In the genomic region with DNA sequence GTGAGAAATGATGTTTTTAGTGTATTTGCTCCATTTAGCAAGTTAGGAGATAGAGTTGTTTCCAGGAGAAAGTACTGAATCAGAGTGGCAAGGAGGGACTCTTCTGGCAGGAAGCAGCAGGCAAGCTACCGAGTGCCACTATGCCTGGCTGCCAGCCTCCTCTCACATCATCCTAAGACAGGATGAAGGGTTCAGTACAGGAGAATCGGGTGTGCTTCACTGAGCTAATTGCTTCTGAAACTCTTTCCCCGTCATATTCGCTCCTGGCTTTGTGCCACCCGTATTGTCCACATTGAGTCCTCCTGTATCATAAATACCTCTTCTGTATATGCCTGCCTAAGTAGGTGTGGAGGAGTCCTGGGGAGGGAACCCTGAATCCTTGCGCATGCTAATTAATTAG, we compare ENCODE assay signal across 25 mouse cellular contexts.
DNase-seq lines count a peak whose midpoint lies in the region; ATAC-seq and TF ChIP-seq lines count a peak whose summit lies in the region.
"Had no signal": no experiment of that assay in that cellular context is flagged by ENCODE, and none has a peak within 500 bp of the region (broad histone marks: within the 10 kb centered on the region; RNA-seq: fewer than 3 reads in every experiment).

No protein-coding gene starts in this region.

- peak; percentile 51 for DNase-seq in hindbrain, postnatal 0 days (ENCODE audit: low spot score)
- no peak for DNase-seq in hindbrain, embryonic 10.5 days (ENCODE audit: low spot score)
- peak; percentile 50 for DNase-seq in midbrain, postnatal 0 days (ENCODE audit: low spot score)
- DNase-seq in midbrain, embryonic 14.5 days = no peak
- no peak for DNase-seq in heart, adult 18-20 months
- DNase-seq: adrenal gland, adult 8-10 months; cerebellum, adult 11-12 months; cerebellum, adult 9-11 months; gastrocnemius, postnatal 25 days; heart, adult 11 months; liver, postnatal 0 days; lung, postnatal 36 days; right cerebral cortex, adult 18-20 months; spleen, adult 18-20 months; thymus, postnatal 14 days had no signal

- no peaks in the 10 kb centered on the region for H3K4me1 ChIP-seq in hindbrain, postnatal 0 days (ENCODE audit: insufficient read depth, low read length)
- peaks cover 3% of the 10 kb centered on the region; the same call in 1 of the 2 replicates for H3K4me1 ChIP-seq in hindbrain, embryonic 10.5 days (replicated peaks)
- H3K4me1 ChIP-seq in midbrain, postnatal 0 days (ENCODE audit: insufficient read depth, low read length) = no peaks in the 10 kb centered on the region
- H3K4me1 ChIP-seq in midbrain, embryonic 14.5 days (ENCODE audit: control insufficient read depth, insufficient read depth, low read length) = peaks cover 3% of the 10 kb centered on the region; the same call in 1 of the 2 replicates
- peaks cover 17% of the 10 kb centered on the region for H3K4me1 ChIP-seq in forebrain, embryonic 16.5 days (replicated peaks; ENCODE audit: control insufficient read depth, insufficient read depth, low read length)
- H3K4me1 ChIP-seq: embryonic facial prominence, embryonic 13.5 days; liver, embryonic 12.5 days had no signal

- 48% methylated on average over 6 of the region's 6 CpGs for WGBS in hindbrain, postnatal 0 days
- WGBS in hindbrain, embryonic 10.5 days = 87% methylated on average over 6 of the region's 6 CpGs
- 65% methylated on average over 6 of the region's 6 CpGs for WGBS in midbrain, postnatal 0 days
- 69% methylated on average over 6 of the region's 6 CpGs for WGBS in midbrain, embryonic 14.5 days
- 25% methylated on average over 6 of the region's 6 CpGs for WGBS in forebrain, embryonic 16.5 days

- no peaks in the 10 kb centered on the region for H3K27me3 ChIP-seq in hindbrain, postnatal 0 days (ENCODE audit: insufficient read depth, low read length)
- no peaks in the 10 kb centered on the region; the same call in 1 of the 2 replicates for H3K27me3 ChIP-seq in hindbrain, embryonic 10.5 days (ENCODE audit: insufficient read depth, poor library complexity, severe bottlenecking)
- no peaks in the 10 kb centered on the region for H3K27me3 ChIP-seq in midbrain, postnatal 0 days (ENCODE audit: insufficient read depth, low read length)
- H3K27me3 ChIP-seq in midbrain, embryonic 14.5 days (ENCODE audit: control insufficient read depth, insufficient read depth, low read length) = no peaks in the 10 kb centered on the region
- no peaks in the 10 kb centered on the region for H3K27me3 ChIP-seq in forebrain, embryonic 16.5 days (replicated peaks; ENCODE audit: control insufficient read depth, insufficient read depth, low read length)
- H3K27me3 ChIP-seq: CH12.LX; embryonic facial prominence, embryonic 13.5 days; heart, embryonic 12.5 days; hindbrain, embryonic 15.5 days; liver, embryonic 12.5 days; neural tube, embryonic 15.5 days had no signal

- H3K4me3 ChIP-seq in hindbrain, postnatal 0 days (ENCODE audit: low read length) = no peak overlapping the region
- no peak overlapping the region for H3K4me3 ChIP-seq in hindbrain, embryonic 10.5 days
- H3K4me3 ChIP-seq in midbrain, postnatal 0 days (ENCODE audit: low read depth, low read length) = no peak overlapping the region
- no peak overlapping the region for H3K4me3 ChIP-seq in midbrain, embryonic 14.5 days (replicated peaks; ENCODE audit: low read depth, low read length)
- H3K4me3 ChIP-seq in forebrain, embryonic 16.5 days (replicated peaks; ENCODE audit: low read length) = no peak overlapping the region
- H3K4me3 ChIP-seq: embryonic facial prominence, embryonic 13.5 days; heart, embryonic 12.5 days; hindbrain, embryonic 15.5 days; liver, embryonic 12.5 days; neural tube, embryonic 15.5 days had no signal

- TF ChIP-seq CTCF in hindbrain, postnatal 0 days (IDR thresholded peaks at IDR 0.05; ENCODE audit: low read depth) = no peak
- no peak for TF ChIP-seq CTCF in midbrain, postnatal 0 days (IDR thresholded peaks at IDR 0.05)

- no peaks in the 10 kb centered on the region for H3K9me3 ChIP-seq in hindbrain, postnatal 0 days (ENCODE audit: low read length)
- H3K9me3 ChIP-seq in hindbrain, embryonic 10.5 days = no peaks in the 10 kb centered on the region
- no peaks in the 10 kb centered on the region for H3K9me3 ChIP-seq in midbrain, postnatal 0 days (ENCODE audit: low read length)
- no peaks in the 10 kb centered on the region for H3K9me3 ChIP-seq in midbrain, embryonic 14.5 days (ENCODE audit: control insufficient read depth, low read length)
- no peaks in the 10 kb centered on the region for H3K9me3 ChIP-seq in forebrain, embryonic 16.5 days (ENCODE audit: control insufficient read depth, low read length)
- H3K9me3 ChIP-seq: embryonic facial prominence, embryonic 13.5 days; heart, embryonic 12.5 days; hindbrain, embryonic 15.5 days; liver, embryonic 12.5 days; neural tube, embryonic 15.5 days had no signal

- H3K9ac ChIP-seq in hindbrain, postnatal 0 days (replicated peaks; ENCODE audit: low read length) = no peak overlapping the region
- H3K9ac ChIP-seq in midbrain, postnatal 0 days (replicated peaks; ENCODE audit: low read length, poor library complexity, severe bottlenecking) = no peak overlapping the region
- H3K9ac ChIP-seq in midbrain, embryonic 14.5 days (replicated peaks; ENCODE audit: low read length) = no peak overlapping the region
- no peak overlapping the region for H3K9ac ChIP-seq in forebrain, embryonic 16.5 days (replicated peaks; ENCODE audit: low read depth, low read length)
- H3K9ac ChIP-seq: embryonic facial prominence, embryonic 13.5 days; heart, embryonic 12.5 days; hindbrain, embryonic 15.5 days; liver, embryonic 12.5 days; liver, postnatal 0 days; neural tube, embryonic 15.5 days had no signal

- no peak for ATAC-seq in hindbrain, postnatal 0 days
- no peak for ATAC-seq in midbrain, postnatal 0 days (ENCODE audit: low FRiP score)
- no peak for ATAC-seq in midbrain, embryonic 14.5 days (ENCODE audit: low FRiP score, low TSS enrichment)
- ATAC-seq in forebrain, embryonic 16.5 days = peak; percentile 76
- no peak for ATAC-seq in monocyte, adult 5-6 weeks (replicated peaks; ENCODE audit: insufficient number of reproducible peaks, low FRiP score, low TSS enrichment, poor library complexity, severe bottlenecking)
- ATAC-seq: liver, embryonic 12.5 days; liver, postnatal 0 days had no signal

- no peak overlapping the region for H3K4me2 ChIP-seq in hindbrain, postnatal 0 days (ENCODE audit: low read depth, low read length)
- no peak overlapping the region for H3K4me2 ChIP-seq in midbrain, postnatal 0 days (ENCODE audit: low read depth, low read length, poor library complexity, severe bottlenecking)
- H3K4me2 ChIP-seq in midbrain, embryonic 14.5 days (ENCODE audit: low read length) = no peak overlapping the region
- H3K4me2 ChIP-seq in forebrain, embryonic 16.5 days (ENCODE audit: low read length) = no peak overlapping the region
- H3K4me2 ChIP-seq: embryonic facial prominence, embryonic 13.5 days; heart, embryonic 12.5 days; hindbrain, embryonic 15.5 days; liver, embryonic 12.5 days; midbrain, embryonic 11.5 days; neural tube, embryonic 15.5 days had no signal

- no peaks in the 10 kb centered on the region for H3K36me3 ChIP-seq in hindbrain, postnatal 0 days (ENCODE audit: insufficient read depth, low read length)
- no peaks in the 10 kb centered on the region for H3K36me3 ChIP-seq in hindbrain, embryonic 10.5 days
- no peaks in the 10 kb centered on the region for H3K36me3 ChIP-seq in midbrain, postnatal 0 days (ENCODE audit: insufficient read depth, low read length)
- H3K36me3 ChIP-seq in midbrain, embryonic 14.5 days (ENCODE audit: control insufficient read depth, insufficient read depth, low read length) = no peaks in the 10 kb centered on the region
- no peaks in the 10 kb centered on the region for H3K36me3 ChIP-seq in forebrain, embryonic 16.5 days (ENCODE audit: control insufficient read depth, insufficient read depth)
- H3K36me3 ChIP-seq: hindbrain, embryonic 15.5 days; liver, embryonic 12.5 days; neural tube, embryonic 15.5 days had no signal

- no peak overlapping the region for H3K27ac ChIP-seq in hindbrain, postnatal 0 days
- no peak overlapping the region for H3K27ac ChIP-seq in hindbrain, embryonic 10.5 days
- H3K27ac ChIP-seq in midbrain, postnatal 0 days (ENCODE audit: low read depth, low read length) = no peak overlapping the region
- H3K27ac ChIP-seq in midbrain, embryonic 14.5 days (replicated peaks; ENCODE audit: low read depth, low read length) = no peak overlapping the region
- no peak overlapping the region for H3K27ac ChIP-seq in forebrain, embryonic 16.5 days (ENCODE audit: low read length)
- H3K27ac ChIP-seq: embryonic facial prominence, embryonic 13.5 days; hindbrain, embryonic 15.5 days; kidney, postnatal 0 days; liver, embryonic 12.5 days; neural tube, embryonic 15.5 days had no signal

Comparison
In these comparisons a context has a peak if more than half of its experiments do, and no peak if none do; other contexts are left out.
1. DNase-seq: peak in hindbrain, postnatal 0 days (single experiment) and midbrain, postnatal 0 days (single experiment); none in hindbrain, embryonic 10.5 days (single experiment), midbrain, embryonic 14.5 days (single experiment) and heart, adult 18-20 months (0 of 2).